Mouse (Mus musculus) kidney, postnatal 14 days (tissue): ENCODE data around the gene Cyp4f13.

Experiments
- DNase-seq: peaks from one replicate; pipeline ENCODE4 v3.0.0; 2022; ENCODE audit warnings: mixed read lengths

Cyp4f13 gene

GRCm38 (mm10) chr17:32904414-32904813 lies 42.8 kb downstream of the Cyp4f13 start:
- DNase-seq = peak; percentile 10

DNA sequence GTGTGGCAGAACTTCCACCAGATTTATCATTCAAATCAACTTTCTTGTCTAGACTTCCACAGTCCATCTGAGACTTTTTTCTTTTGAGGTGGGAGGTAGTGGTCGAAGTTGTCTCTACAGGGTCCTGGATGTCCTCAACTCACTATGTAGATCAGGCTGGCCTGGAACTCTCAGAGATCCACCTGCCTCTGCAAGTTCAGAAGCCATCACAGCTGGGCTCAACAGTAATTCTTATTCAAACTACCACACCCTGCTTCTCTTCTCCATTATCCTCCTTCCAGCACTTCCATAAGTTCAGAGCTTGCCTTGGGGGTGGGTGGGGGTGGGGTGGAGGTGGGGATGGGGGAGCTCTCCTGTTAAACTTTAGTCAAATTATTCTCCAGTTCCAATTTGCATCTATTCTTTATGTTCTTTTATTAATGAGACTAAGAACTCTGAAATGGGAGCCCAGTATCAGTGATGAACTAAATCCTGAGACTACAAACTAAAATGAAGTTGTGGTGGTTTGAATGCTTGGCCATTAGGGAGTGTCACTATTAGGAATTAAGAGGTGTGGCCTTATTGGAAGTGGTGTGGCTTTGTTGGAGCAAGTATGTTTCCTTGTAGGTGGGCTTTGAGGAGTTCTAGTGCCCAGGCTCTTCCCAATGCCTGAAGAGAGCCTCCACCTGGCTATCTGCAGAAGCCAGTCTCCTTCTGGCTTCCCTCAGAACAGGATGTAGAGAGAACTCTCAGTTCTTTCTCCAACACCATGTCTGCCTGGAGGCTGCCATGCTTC lies 45.3 kb downstream of the Cyp4f13 start:
- DNase-seq = no peak

DNA sequence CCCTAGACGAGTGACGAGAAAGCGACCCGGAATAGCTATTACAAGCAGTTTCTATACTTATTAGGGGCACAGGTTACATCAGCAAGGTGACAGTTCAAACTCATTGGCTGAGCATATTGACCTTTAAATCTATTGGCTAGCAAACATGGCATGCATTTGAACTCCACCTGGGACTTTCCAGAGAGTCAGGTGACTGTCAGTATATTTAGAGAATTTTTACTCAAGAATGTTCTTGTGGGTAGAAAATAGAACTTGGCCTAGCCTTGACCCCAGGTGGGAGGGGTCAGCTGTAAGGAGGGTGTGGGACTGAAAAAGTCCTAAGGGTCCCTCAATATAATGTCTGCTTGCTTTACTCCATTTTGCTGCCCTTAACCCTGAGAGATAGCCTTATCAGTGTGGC lies 51.8 kb downstream of the Cyp4f13 start:
- no peak for DNase-seq

DNA sequence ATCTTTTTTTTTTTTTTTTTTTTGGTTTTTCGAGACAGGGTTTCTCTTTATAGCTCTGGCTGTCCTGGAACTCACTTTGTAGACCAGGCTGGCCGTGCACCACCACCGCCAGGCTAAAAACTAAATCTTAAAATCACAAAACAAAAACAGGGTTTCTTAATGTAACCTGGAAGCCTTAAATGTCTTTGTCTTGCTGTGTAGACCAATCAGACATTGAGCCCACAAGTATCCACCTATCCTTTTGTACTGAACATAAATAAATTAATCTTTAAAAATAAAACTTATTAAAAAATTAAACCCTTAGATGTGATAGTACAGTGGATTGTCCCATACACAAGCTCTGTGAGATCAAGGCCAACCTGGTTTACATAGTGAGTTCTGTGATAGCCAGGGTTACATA lies 53.3 kb downstream of the Cyp4f13 start:
- no peak for DNase-seq

DNA sequence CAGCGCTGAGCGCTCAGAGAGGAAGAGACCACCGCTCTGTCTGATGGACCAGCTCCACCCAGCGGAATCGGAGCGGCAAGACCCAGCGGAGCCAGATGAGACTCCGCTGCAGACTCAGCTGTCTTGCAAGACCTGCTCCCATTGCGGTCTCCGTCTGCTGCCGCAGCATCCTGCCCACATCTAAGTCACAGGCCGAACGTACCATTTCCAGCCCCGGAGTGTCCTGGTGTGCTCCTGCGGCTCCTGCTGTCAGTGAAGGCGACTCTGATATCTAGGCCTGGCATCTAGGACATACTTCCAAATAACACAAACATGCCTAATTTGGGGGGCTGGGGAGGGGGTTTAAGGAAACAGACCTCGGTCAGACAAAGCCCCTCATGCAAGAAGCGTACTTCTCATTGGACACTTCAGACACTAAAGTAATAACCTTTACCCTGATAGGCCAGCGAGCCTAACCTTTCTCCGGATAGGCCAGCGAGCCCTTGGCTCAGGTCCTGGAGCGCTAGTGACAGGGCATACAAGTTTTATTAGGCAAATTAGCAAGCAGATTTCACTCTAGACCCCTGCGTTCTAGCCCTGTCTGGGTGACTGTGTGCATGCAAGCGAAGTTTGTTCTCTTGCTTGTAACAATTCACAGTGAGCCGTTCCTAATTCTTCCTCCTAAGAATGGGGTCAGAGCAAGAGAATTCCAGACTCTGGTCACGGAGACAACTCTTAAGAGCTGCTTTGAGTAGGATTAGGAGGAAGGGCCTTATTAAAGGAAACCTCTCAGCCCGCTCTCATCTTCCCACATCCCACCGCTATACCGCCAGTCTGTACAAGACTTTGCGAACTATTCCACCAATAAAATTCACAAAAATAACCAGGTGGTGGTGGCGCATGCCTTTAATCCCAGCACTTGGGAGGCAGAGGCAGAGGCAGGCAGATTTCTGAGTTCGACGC lies 55.7 kb downstream of the Cyp4f13 start, which contains the start of gene Zfp870:
Gene Zfp870 (minus strand): TSS at position 404 of the 942 bp plus-strand sequence.
- peak; percentile 94 for DNase-seq

GRCm38 (mm10) chr17:32890852-32891238 lies 56.4 kb downstream of the Cyp4f13 start:
- DNase-seq = no peak

DNA sequence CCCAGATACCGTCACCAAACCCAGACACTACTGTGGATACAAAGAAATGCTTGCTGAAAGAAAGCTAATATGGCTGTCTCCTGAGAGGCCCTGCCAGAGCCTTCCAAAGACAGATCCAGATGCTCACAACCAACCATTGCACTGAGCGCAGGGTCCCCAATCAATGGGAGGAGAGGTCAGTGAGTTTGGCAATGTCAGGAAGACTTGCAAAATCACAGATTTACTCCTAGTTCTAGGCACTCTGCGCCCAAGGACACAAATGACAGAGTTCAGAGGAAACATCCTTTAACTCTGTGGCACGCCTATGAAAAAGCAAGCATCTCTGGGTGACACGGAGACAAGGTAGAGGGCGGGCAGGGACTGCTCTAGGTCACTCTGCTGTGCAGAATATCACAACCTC lies 57.6 kb downstream of the Cyp4f13 start:
- no peak for DNase-seq

- no peak for DNase-seq
Observed at GRCm38 (mm10) chr17:32880320-32881218, 66.6 kb downstream of the Cyp4f13 start.

DNA sequence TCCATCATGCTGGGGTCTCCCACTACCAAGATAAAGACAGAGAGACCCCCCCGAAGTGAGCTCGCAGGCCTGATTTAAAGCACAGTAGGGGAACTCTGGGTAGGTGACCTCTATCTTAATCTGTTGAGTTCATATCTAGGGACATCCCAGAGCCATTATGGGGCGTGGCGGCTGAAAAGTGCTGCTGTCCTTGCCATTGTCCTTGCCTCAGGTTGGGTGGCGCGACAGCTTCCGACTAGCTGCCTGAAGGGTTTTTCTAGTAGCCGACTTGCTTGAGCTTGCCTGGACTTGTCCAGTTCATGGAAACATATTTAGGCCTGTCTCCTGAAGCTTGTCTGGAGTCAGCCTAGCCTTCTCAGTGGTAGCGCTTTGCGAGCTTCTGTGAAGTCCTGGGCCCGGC lies 68.4 kb downstream of the Cyp4f13 start:
- DNase-seq = no peak

GRCm38 (mm10) chr17:32877471-32878171 lies 69.6 kb downstream of the Cyp4f13 start:
- DNase-seq = no peak
